Mouse (Mus musculus) liver, embryonic 15.5 days (tissue): ENCODE measurements around the gene St3gal6. TPM values are rescaled to one million over a fixed set of nuclear protein-coding genes. Genes with fewer than 3 reads are reported as not detected.

ENCODE experiments used
- ATAC-seq: fragments of 200-750 bp; cut with Nextera tagmentation; 2 replicates; pipeline ENCODE4 v1.8.0; 2017; ENCODE audit warnings: moderate number of reproducible peaks, mild to moderate bottlenecking, moderate library complexity; ENCODE audit not compliant: insufficient read depth
- H3K27ac ChIP-seq: fragments of 300-500 bp; sonication (generic); replicated peaks from 2 replicates; pipeline ENCODE4 v1.5.1; 2015; ENCODE audit warnings: mild to moderate bottlenecking, inconsistent platforms
- H3K27me3 ChIP-seq: fragments of 300-500 bp; sonication (generic); 2 replicates; pipeline ENCODE4 v1.6.1; 2015; ENCODE audit warnings: mild to moderate bottlenecking, inconsistent platforms
- H3K36me3 ChIP-seq: fragments of 300-500 bp; sonication (generic); replicated peaks from 2 replicates; pipeline ENCODE4 v1.6.1; 2015; ENCODE audit warnings: moderate library complexity, mild to moderate bottlenecking, inconsistent platforms
- H3K4me1 ChIP-seq: fragments of 300-500 bp; sonication (generic); replicated peaks from 2 replicates; pipeline ENCODE4 v1.6.1; 2015; ENCODE audit warnings: inconsistent platforms
- H3K4me2 ChIP-seq: fragments of 300-500 bp; sonication (generic); 2 replicates; pipeline ENCODE4 v1.6.1; 2015; ENCODE audit warnings: moderate library complexity, mild to moderate bottlenecking, inconsistent platforms
- H3K4me3 ChIP-seq: fragments of 300-500 bp; sonication (generic); replicated peaks from 2 replicates; pipeline ENCODE4 v1.5.1; 2015; ENCODE audit warnings: mild to moderate bottlenecking, inconsistent platforms
- H3K9ac ChIP-seq: fragments of 300-500 bp; sonication (generic); 2 replicates; pipeline ENCODE4 v1.6.1; 2015; ENCODE audit warnings: moderate library complexity, mild to moderate bottlenecking, inconsistent platforms
- H3K9me3 ChIP-seq: fragments of 300-500 bp; sonication (generic); replicated peaks from 2 replicates; pipeline ENCODE4 v1.6.1; 2016; ENCODE audit warnings: inconsistent platforms
- WGBS: fragments of 180-500 bp; shearing (Covaris S2); methylation state at CpG from one replicate; pipeline ENCODE4 v1.1.7; 2015; ENCODE audit warnings: mixed read lengths; ENCODE audit not compliant: insufficient replicate concordance; 5-methylcytosine and 5-hydroxymethylcytosine counted together
- polyA plus RNA-seq: library from polyadenylated mRNA; unstranded; fragments of >200 nt; fragmentation: Nextera tagmentation; extraction: Ambion mirVana; gene quantifications from 2 replicates; pipeline ENCODE4 v1.2.1, GENCODE M21; 2015

St3gal6 gene
- polyA plus RNA-seq, 1 experiment from 2014 or later: 25.7 TPM

DNA sequence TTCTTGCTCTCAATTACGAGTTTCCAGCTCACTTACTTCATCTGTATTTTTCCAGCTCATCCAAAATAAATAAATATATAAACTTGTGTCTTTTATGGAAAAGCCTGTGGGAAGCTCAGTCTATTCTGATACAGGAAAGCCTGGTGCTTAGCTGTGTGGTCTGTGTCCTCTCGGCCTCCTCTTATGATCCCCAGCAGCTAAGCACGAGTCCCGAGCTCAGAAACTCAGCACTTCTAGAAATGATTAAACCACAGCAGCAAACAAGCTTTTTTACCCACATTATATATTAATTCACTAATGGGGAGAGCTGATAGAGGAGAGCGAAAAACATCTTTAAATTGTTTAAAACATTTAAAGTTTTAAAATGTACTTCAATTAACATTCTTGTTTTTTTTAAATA is 67.6 kb downstream of the St3gal6 start:
- H3K27me3 ChIP-seq: no peaks in the 10 kb centered on the region
- H3K9ac ChIP-seq: no peak overlapping the region
- WGBS: 62% methylated on average over 5 of the region's 5 CpGs

DNA sequence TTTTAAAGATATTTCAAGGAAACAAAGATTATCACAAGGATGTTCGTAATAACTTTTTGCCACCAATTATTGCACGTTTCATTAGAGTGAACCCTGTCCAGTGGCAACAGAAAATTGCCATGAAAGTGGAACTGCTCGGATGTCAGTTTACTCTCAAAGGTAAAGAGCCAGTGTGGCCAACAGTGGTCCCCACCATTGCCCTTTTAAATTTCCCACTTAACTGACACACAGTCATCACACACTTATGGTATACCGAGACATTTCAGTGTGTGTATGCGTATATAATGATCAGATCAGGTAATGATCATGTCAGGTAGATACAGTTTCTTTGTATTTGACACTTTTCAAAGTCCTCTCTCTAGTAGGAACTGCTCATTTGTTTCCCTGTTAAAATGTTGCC is 68.9 kb downstream of the St3gal6 start:
- H3K4me3 ChIP-seq: no peak overlapping the region
- H3K36me3 ChIP-seq: 0 out of 2 replicates have a peak, but pooled peaks cover 4% of the 10 kb centered on the region
- peak overlapping the region; percentile 88 for H3K27ac ChIP-seq
- peaks cover 62% of the 10 kb centered on the region for H3K4me1 ChIP-seq
- no peaks in the 10 kb centered on the region for H3K27me3 ChIP-seq
- peak overlapping the region; percentile 46 for H3K4me2 ChIP-seq
- 23% methylated on average over 5 of the region's 5 CpGs for WGBS
- peak overlapping the region; percentile 40; the same call in 1 of the 2 replicates for H3K9ac ChIP-seq
- H3K9me3 ChIP-seq: no peaks in the 10 kb centered on the region
- ATAC-seq: peak; percentile 45

More for the DNA sequence above, 67.6 kb downstream of the St3gal6 start:
- no peak overlapping the region for H3K4me3 ChIP-seq
- peaks cover 72% of the 10 kb centered on the region for H3K4me1 ChIP-seq
- no peak for ATAC-seq
- no peak overlapping the region for H3K4me2 ChIP-seq
- 0 out of 2 replicates have a peak, but pooled peaks cover 7% of the 10 kb centered on the region for H3K36me3 ChIP-seq
- no peaks in the 10 kb centered on the region for H3K9me3 ChIP-seq
- peak overlapping the region; percentile 65 for H3K27ac ChIP-seq

- Histone ChIP-seq H3K36me3 (0 out of 2 replicates have a peak, but pooled peaks cover 4% of the 10 kb centered on the region), H3K4me1 (peaks cover 57% of the 10 kb centered on the region), H3K4me2 (peak overlapping the region; percentile 46), H3K27ac (peak overlapping the region; percentile 88), H3K27me3 (no peaks in the 10 kb centered on the region), H3K9ac (0 out of 2 replicates have a peak overlapping the region, but pooled peaks have one; percentile 13), H3K4me3 (no peak overlapping the region), H3K9me3 (no peaks in the 10 kb centered on the region)
- peak; percentile 78 for ATAC-seq
- WGBS: 16% methylated on average over 8 of the region's 8 CpGs
Measured at GRCm38 (mm10) chr16:58454617-58455016, 69.4 kb downstream of the St3gal6 start.

DNA sequence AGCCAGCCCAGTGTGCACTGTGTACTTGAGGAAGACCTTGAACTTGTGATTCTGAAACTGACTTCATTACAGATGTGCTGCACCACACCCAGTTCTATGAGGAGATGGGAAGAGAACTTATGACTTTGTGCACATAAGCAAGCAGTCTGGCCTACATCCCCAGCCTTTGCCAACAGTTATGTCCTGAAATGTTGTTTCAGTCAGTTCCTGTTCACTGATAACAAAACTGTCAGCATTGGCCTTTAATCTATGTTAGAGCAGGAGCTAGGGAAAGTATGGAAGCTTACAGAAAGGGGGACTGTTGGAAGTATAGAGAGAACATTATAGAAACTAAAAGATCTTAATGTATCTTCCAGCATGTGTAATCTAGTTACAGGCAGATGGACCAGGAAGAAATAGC is 70.2 kb downstream of the St3gal6 start:
- ATAC-seq: 0 out of 2 replicates have a peak, but pooled peaks have one; percentile 4
- 0 out of 2 replicates have a peak overlapping the region, but pooled peaks have one; percentile 2 for H3K4me2 ChIP-seq
- H3K4me1 ChIP-seq: peaks cover 60% of the 10 kb centered on the region
- 0 out of 2 replicates have a peak, but pooled peaks cover 4% of the 10 kb centered on the region for H3K36me3 ChIP-seq
- H3K9ac ChIP-seq: 0 out of 2 replicates have a peak overlapping the region, but pooled peaks have one; percentile 42
- no peak overlapping the region for H3K4me3 ChIP-seq
- no peaks in the 10 kb centered on the region for H3K9me3 ChIP-seq
- peak overlapping the region; percentile 88 for H3K27ac ChIP-seq
- no peaks in the 10 kb centered on the region for H3K27me3 ChIP-seq

- H3K36me3 ChIP-seq: no peaks in the 10 kb centered on the region
- peaks cover 57% of the 10 kb centered on the region for H3K4me1 ChIP-seq
- H3K4me2 ChIP-seq: no peak overlapping the region
- H3K9ac ChIP-seq: no peak overlapping the region; the same call in 1 of the 2 replicates
- no peak overlapping the region for H3K4me3 ChIP-seq
- no peaks in the 10 kb centered on the region for H3K27me3 ChIP-seq
- peak; percentile 57 for ATAC-seq
- H3K27ac ChIP-seq: peak overlapping the region; percentile 88
- 44% methylated on average over 3 of the region's 3 CpGs for WGBS
- H3K9me3 ChIP-seq: no peaks in the 10 kb centered on the region
Measured at GRCm38 (mm10) chr16:58453138-58453537, 70.9 kb downstream of the St3gal6 start.

DNA sequence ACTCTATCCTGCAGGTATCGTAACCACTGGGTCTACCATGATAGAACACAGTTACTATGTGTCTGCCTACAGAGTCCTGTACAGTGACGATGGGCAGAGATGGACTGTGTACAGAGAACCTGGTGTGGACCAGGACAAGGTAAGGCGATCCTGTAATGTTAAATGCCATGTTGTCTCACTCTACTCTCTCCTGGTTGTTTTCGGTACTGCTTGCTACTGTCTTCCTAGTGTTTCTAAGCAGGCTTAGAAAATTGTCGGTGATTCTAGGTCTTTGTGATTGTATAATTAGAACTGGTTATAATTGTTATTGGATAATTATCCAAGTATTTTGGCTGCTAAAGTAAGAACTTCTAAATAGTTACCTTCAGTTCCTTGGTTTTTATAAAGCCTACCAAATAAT is 72.4 kb downstream of the St3gal6 start:
- Histone ChIP-seq H3K9ac (no peak overlapping the region), H3K36me3 (no peaks in the 10 kb centered on the region), H3K27ac (no peak overlapping the region; the same call in 1 of the 2 replicates), H3K4me3 (no peak overlapping the region), H3K9me3 (no peaks in the 10 kb centered on the region), H3K27me3 (no peaks in the 10 kb centered on the region), H3K4me1 (peaks cover 44% of the 10 kb centered on the region), H3K4me2 (no peak overlapping the region)
- WGBS: 92% methylated on average over 5 of the region's 5 CpGs
- no peak for ATAC-seq

- H3K27ac ChIP-seq: no peak overlapping the region
- WGBS: 51% methylated on average over 6 of the region's 6 CpGs
- no peaks in the 10 kb centered on the region for H3K36me3 ChIP-seq
- no peaks in the 10 kb centered on the region for H3K27me3 ChIP-seq
- H3K9ac ChIP-seq: no peak overlapping the region
- H3K9me3 ChIP-seq: no peaks in the 10 kb centered on the region
- peaks cover 37% of the 10 kb centered on the region for H3K4me1 ChIP-seq
- H3K4me3 ChIP-seq: no peak overlapping the region
- ATAC-seq: no peak
- no peak overlapping the region for H3K4me2 ChIP-seq
Measured at GRCm38 (mm10) chr16:58450648-58451047, 73.4 kb downstream of the St3gal6 start.

DNA sequence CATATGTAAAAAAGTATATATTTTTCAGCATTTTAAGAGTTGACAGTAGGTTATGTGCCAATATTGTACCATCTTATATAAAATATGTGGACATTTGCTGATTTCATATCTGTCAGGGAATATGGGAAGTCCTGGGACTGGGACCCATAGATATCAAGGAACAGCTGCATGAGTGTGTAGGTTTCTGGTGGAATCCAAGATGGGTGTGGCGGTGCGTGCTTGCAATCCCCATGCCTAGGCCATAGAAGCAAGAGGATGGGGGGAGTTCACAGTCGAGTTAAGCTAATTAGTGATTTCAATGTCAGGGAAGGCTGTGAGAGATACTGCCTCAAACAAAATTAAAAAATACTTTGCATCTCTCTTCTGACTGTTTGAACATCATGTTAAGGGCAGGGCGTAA is 75.0 kb downstream of the St3gal6 start:
- Histone ChIP-seq H3K4me1 (peaks cover 23% of the 10 kb centered on the region), H3K4me3 (no peak overlapping the region), H3K4me2 (no peak overlapping the region), H3K36me3 (no peaks in the 10 kb centered on the region), H3K27me3 (no peaks in the 10 kb centered on the region), H3K9ac (no peak overlapping the region), H3K9me3 (no peaks in the 10 kb centered on the region), H3K27ac (no peak overlapping the region)
- WGBS: 72% methylated on average over 4 of the region's 4 CpGs
- ATAC-seq: no peak

DNA sequence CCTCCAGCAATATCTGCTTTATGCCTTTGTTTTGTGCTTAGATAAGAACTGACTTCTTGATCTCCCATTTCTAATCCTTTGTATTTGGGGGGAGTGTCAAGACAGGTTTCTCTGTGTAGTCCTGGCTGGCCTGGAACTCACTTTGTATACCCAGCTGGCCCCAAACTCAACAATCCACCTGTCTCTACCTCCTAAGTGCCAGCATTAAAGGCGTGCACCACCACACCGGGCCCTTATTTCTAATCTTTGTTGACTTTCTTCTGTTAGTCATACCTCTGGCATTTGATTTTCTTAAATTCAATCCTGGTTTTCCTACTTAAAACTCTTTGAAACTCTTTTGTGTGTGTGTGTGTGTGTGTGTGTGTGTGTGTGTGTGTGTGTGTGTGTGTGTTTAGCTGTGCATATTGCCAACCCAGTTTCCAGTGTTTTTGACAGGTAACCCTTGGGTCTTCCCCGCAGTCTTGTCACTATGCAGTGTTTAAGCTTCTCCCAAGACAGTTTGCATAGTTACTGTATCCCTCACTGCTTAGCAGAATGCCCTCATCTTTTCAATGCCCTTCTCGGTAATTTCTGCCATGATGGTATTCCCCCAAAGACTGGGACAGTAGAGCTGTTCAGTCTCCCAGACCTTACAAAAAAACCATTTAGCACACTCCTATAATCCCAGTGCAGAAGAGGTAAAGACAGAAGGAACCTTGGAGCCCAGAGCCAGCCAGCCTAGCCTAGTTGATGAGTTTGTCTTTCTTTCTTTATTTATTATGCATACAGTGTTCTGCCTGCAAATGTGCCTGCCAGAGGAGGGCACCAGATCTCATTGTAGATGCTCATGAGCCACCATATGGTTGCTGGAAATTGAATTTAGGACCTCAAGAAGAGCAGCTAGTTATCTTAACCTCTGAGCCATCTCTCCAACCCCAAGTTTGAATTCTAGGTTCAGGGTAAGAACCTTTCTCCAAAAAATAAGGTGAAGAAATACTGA is 77.5 kb downstream of the St3gal6 start:
- no peak for ATAC-seq
- H3K9me3 ChIP-seq: no peaks in the 10 kb centered on the region
- H3K27me3 ChIP-seq: no peaks in the 10 kb centered on the region
- H3K9ac ChIP-seq: no peak overlapping the region
- no peak overlapping the region for H3K4me3 ChIP-seq
- no peak overlapping the region for H3K27ac ChIP-seq
- WGBS: 92% methylated on average over 4 of the region's 4 CpGs
- H3K36me3 ChIP-seq: no peaks in the 10 kb centered on the region
- H3K4me2 ChIP-seq: no peak overlapping the region
- peaks cover 8% of the 10 kb centered on the region for H3K4me1 ChIP-seq

DNA sequence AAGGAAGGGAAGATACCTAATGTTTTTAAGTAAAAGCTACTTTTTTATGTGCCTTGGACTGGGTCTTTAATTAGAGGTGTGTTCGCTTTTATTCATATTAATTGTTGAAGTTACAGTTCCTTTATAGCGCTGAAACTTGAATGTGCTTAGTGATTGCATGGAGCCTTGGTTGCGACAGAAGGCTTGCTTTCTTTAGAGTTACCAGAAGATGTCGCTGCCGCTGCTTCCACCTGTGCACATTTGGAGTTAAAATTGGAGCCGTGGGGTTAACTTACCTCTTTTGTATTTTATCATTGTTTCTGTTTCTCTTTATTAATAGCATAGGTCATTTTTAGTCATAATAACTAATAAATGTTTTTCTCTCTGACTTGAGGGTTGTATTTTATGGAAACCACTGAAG is 79.3 kb downstream of the St3gal6 start:
- 45% methylated on average over 6 of the region's 6 CpGs for WGBS
- no peaks in the 10 kb centered on the region for H3K9me3 ChIP-seq
- H3K27ac ChIP-seq: no peak overlapping the region
- no peaks in the 10 kb centered on the region for H3K27me3 ChIP-seq
- H3K4me3 ChIP-seq: no peak overlapping the region
- ATAC-seq: no peak
- peaks cover 8% of the 10 kb centered on the region for H3K4me1 ChIP-seq
- no peak overlapping the region for H3K9ac ChIP-seq
- H3K36me3 ChIP-seq: no peaks in the 10 kb centered on the region
- H3K4me2 ChIP-seq: no peak overlapping the region

DNA sequence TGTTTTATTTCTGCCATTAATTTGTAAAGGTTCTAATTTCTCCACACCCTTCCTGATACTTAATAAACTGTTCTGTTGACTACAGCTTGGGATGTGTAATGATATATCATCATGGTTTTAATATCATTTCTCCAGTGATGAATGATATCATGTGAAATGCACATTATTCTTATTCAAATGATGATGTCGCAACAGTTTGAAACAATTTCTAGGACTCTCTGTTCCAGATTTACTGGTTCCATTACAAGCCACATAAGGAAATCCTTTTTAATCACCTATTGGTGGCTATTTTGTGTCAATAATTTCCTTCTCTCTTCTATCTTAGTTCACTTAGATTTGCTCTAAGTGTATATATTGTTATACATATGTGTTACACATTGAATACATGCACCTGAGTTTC is 91.7 kb downstream of the St3gal6 start:
- no peak overlapping the region for H3K9ac ChIP-seq
- H3K27ac ChIP-seq: no peak overlapping the region
- no peaks in the 10 kb centered on the region for H3K9me3 ChIP-seq
- no peaks in the 10 kb centered on the region for H3K36me3 ChIP-seq
- H3K4me3 ChIP-seq: no peak overlapping the region
- no peaks in the 10 kb centered on the region for H3K4me1 ChIP-seq
- H3K4me2 ChIP-seq: no peak overlapping the region
- no peaks in the 10 kb centered on the region for H3K27me3 ChIP-seq
- ATAC-seq: no peak
- WGBS: 74% methylated on average over 1 of the region's 1 CpGs
